Mouse (Mus musculus): ENCODE measurements around the gene Gm21454. TPM values are rescaled to one million over a fixed set of nuclear protein-coding genes. Genes with fewer than 3 reads are reported as not detected.
"Not testable (repeated sequence)": the region's sequence is repeated elsewhere in the genome, so short reads cannot be mapped to it uniquely, and the experiment has no call there.

The Gm21454 gene
- total RNA-seq (2021), result not detected
- long read RNA-seq, experiment 1, result 0 reads
- long read RNA-seq, experiment 2, result 0 reads

DNA sequence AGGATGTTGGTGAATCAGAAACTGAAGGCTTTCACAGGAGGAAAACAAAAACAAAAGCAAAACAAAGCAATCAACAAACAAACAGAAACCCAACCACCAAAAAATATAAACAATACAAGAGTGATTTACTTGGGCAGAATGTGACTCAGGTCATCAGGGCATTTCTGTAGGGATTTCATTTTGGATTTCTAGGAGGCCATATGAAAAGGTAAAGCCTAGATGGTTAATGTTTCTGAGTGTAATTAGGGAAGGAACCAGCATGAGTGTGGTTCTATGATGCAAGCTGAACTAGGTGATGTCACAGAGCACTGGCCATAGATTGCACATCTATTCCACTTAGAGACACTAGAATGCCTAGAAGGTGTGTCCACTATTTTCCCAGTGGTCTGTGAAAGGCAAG is at the start of gene Gm21454, which contains the start of gene Gm21440:
TSS of gene Gm21454 (plus strand) at position 352 of the 400 bp plus-strand sequence.
TSS of gene Gm21440 (plus strand) at position 301 of the 400 bp plus-strand sequence.
- DNase-seq, result not testable (repeated sequence)

DNA sequence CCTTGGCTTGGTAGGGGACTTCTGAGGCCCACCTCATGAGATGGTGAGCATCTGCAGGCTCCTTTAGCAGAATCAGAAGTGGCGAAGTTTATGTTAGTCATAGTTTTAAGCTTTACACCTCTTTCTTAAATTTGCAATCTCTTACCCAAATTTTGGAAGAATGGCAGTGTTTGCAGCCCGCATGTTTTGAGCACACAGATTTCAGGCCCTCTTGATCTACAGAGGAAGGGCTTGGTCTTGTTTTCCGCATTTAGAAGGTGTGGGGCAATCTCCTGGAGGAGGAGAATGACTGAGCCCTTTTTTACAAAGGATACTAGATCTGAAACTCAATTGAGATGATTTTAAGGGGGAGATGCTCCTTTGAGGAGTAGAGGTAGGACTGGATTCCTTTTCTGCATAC is 28.4 kb upstream of the Gm21454 start, which contains the start of gene Gm21828:
TSS of gene Gm21828 (minus strand) at position 101 of the 400 bp plus-strand sequence.
- DNase-seq, result not testable (repeated sequence)

DNA sequence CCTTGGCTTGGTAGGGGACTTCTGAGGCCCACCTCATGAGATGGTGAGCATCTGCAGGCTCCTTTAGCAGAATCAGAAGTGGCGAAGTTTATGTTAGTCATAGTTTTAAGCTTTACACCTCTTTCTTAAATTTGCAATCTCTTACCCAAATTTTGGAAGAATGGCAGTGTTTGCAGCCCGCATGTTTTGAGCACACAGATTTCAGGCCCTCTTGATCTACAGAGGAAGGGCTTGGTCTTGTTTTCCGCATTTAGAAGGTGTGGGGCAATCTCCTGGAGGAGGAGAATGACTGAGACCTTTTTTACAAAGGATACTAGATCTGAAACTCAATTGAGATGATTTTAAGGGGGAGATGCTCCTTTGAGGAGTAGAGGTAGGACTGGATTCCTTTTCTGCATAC is 96.7 kb downstream of the Gm21454 start, which contains the start of gene Gm21725:
TSS of gene Gm21725 (minus strand) at position 101 of the 400 bp plus-strand sequence.
- DNase-seq, result not testable (repeated sequence)

Other genes with a start within 250 kb of the Gm21454 start
- gene Gm20807, start 209.6 kb upstream of the Gm21454 start, total RNA-seq (2021), result not detected
- gene Gm21891, start 119.0 kb upstream of the Gm21454 start, total RNA-seq (2021), result not detected
- gene Gm21425, start 90.5 kb upstream of the Gm21454 start, total RNA-seq (2021), result not detected
- not detected for gene Gm21828, start 28.5 kb upstream of the Gm21454 start, total RNA-seq (2021)
- not detected for gene Gm21440, start 51 bp upstream of the Gm21454 start, total RNA-seq (2021)
- not detected for gene Gm21725, start 96.6 kb downstream of the Gm21454 start, total RNA-seq (2021)
- not detected for gene Gm21866, start 213.1 kb downstream of the Gm21454 start, total RNA-seq (2021)
- gene Gm20773, start 241.6 kb downstream of the Gm21454 start, total RNA-seq (2021), result not detected

All from adrenal gland, postnatal 10 days (tissue).